Mouse (Mus musculus) liver, postnatal 0 days (tissue): ENCODE measurements around the gene Cxcl2. TPM values are rescaled to one million over a fixed set of nuclear protein-coding genes. Genes with fewer than 3 reads are reported as not detected.
A peak's percentile ranks its signal among the peaks of the same experiment; 100 is the strongest.

Experiments
- ATAC-seq: fragments of 200-750 bp; cut with Nextera tagmentation; 2 replicates; pipeline ENCODE4 v1.8.0; 2017; ENCODE audit warnings: mild to moderate bottlenecking, moderate library complexity
- DNase-seq: peaks from one replicate; pipeline ENCODE4 v3.0.0-alpha.2; 2016
- H3K27ac ChIP-seq: fragments of 300-500 bp; sonication (generic); 2 replicates; pipeline ENCODE4 v1.5.1; 2014; ENCODE audit warnings: antibody characterized with exemption, moderate library complexity, mild to moderate bottlenecking, low read depth
- H3K27me3 ChIP-seq: fragments of 300-500 bp; sonication (generic); 2 replicates; pipeline ENCODE4 v1.6.1; 2014; ENCODE audit warnings: low read length, control low read depth, mixed read lengths; ENCODE audit not compliant: insufficient read depth
- H3K36me3 ChIP-seq: fragments of 300-500 bp; sonication (generic); replicated peaks from 2 replicates; pipeline ENCODE4 v1.6.1; 2014; ENCODE audit warnings: mild to moderate bottlenecking, control low read depth, low read length, moderate library complexity, mixed read lengths; ENCODE audit not compliant: insufficient read depth
- H3K4me1 ChIP-seq: fragments of 300-500 bp; sonication (generic); 2 replicates; pipeline ENCODE4 v1.6.1; 2014; ENCODE audit warnings: antibody characterized with exemption, mild to moderate bottlenecking, control low read depth; ENCODE audit not compliant: insufficient read depth
- H3K4me2 ChIP-seq: fragments of 300-500 bp; sonication (generic); 2 replicates; pipeline ENCODE4 v1.6.1; 2014; ENCODE audit warnings: low read depth, mild to moderate bottlenecking, low read length, moderate library complexity, mixed read lengths
- H3K4me3 ChIP-seq: fragments of 300-500 bp; sonication (generic); 2 replicates; pipeline ENCODE4 v1.5.1; 2014; ENCODE audit warnings: low read depth, low read length
- H3K9ac ChIP-seq: fragments of 300-500 bp; sonication (generic); replicated peaks from 2 replicates; pipeline ENCODE4 v1.6.1; 2014; ENCODE audit warnings: mild to moderate bottlenecking, moderate library complexity
- H3K9me3 ChIP-seq: fragments of 300-500 bp; sonication (generic); 2 replicates; pipeline ENCODE4 v1.6.1; 2016; ENCODE audit warnings: mild to moderate bottlenecking, control low read depth, low read length, mixed read lengths
- CTCF ChIP-seq: sonication (generic); IDR thresholded peaks from 2 replicates; pipeline ENCODE4 v1.5.1; 2016; ENCODE audit warnings: antibody characterized with exemption, low read depth
- EP300 ChIP-seq: IDR thresholded peaks from 2 replicates; pipeline ENCODE4 v1.6.1; 2016; ENCODE audit warnings: antibody characterized with exemption, low read depth, mild to moderate bottlenecking
- WGBS: fragments of 180-500 bp; shearing (Covaris S2); extraction: QIAGEN DNeasy Blood & Tissue Kit; methylation state at CpG from one replicate; pipeline ENCODE4 v1.1.7; 2014; ENCODE audit not compliant: insufficient replicate concordance; 5-methylcytosine and 5-hydroxymethylcytosine counted together
- polyA plus RNA-seq: library from polyadenylated mRNA; unstranded; fragments of >200 nt; fragmentation: Nextera tagmentation; extraction: Ambion mirVana; gene quantifications from 2 replicates; pipeline ENCODE4 v1.2.1, GENCODE M21; 2015

The Cxcl2 gene
- polyA plus RNA-seq, 1 experiment from 2014 or later, result 0.13 TPM

DNA sequence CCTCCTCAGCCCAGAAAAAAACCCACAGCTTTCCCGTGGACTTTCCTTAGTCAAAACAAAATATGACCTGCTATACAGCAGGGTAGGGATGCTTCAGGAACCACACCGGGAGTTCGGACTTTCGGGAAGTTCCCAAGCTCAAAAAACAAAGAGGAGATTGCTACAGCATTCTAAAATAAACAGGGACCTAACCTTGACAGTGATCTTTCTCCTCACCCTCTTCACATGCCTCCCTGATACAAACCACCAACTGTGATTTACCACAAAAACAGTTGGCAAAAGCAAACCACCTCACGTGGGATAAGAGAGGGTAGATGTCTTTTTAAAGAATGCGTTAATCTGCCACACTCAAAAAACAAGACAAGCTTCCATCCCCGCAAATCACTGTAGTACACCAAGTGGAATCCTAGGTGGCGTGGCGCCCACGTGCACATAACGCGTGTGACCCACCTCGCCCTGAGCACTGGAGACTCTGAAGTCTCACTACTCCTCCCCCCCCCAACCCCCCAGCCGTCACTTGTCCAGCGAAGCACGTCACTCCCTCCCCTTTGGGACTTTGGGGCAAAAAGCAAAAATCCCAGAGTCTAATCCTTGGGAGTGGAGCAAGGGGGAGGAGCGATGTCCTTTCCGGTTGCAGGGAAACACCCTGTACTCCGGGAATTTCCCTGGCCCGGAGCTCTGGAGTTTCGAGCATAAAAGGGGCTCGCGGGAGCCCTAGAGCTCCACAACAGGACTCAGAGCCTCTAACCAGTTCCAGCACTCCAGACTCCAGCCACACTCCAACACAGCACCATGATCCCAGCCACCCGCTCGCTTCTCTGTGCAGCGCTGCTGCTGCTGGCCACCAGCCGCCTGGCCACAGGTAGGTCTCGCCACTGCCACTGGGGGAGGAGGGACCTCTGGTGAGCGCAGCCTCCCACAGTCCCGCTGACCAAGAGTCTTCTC is 12.9 kb upstream of the Cxcl2 start, which contains the start of gene Cxcl1:
Cxcl1 (plus strand) TSS at position 723 of the 945 bp plus-strand sequence.
- Histone ChIP-seq H3K9me3 (no peaks in the 10 kb centered on the region), H3K4me1 (no peaks in the 10 kb centered on the region), H3K27me3 (no peaks in the 10 kb centered on the region), H3K27ac (peak within 1 kb of the TSS; percentile 82), H3K4me2 (peak within 1 kb of the TSS; percentile 65), H3K9ac (peak within 1 kb of the TSS; percentile 39), H3K36me3 (no peaks in the 10 kb centered on the region), H3K4me3 (peak within 1 kb of the TSS; percentile 40)
- DNase-seq (peak; percentile 72), ATAC-seq (peak; percentile 91)
- TF ChIP-seq CTCF (no peak; the same call in 1 of the 2 replicates), EP300 (peak; percentile 24; the same call in 1 of the 2 replicates)
- whole genome bisulfite sequencing, result 9% methylated on average over 30 of the region's 30 CpGs

DNA sequence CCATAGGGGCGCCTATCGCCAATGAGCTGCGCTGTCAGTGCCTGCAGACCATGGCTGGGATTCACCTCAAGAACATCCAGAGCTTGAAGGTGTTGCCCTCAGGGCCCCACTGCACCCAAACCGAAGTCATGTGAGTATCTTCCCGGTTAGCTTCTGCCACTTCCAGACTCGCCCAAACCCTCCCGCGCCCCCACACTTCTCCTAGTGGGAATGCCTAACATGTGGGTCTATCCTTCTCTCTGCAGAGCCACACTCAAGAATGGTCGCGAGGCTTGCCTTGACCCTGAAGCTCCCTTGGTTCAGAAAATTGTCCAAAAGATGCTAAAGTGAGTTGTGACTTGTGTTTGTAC is 12.2 kb upstream of the Cxcl2 start:
- WGBS, result 22% methylated on average over 10 of the region's 10 CpGs
- Histone ChIP-seq H3K4me2 (peak overlapping the region; percentile 65), H3K9ac (peak overlapping the region; percentile 39), H3K27ac (peak overlapping the region; percentile 82), H3K36me3 (no peaks in the 10 kb centered on the region), H3K27me3 (no peaks in the 10 kb centered on the region), H3K4me3 (peak overlapping the region; percentile 40), H3K4me1 (no peaks in the 10 kb centered on the region), H3K9me3 (no peaks in the 10 kb centered on the region)
- DNase-seq (no peak), ATAC-seq (no peak)
- no peak for TF ChIP-seq CTCF
- no peak for TF ChIP-seq EP300

DNA sequence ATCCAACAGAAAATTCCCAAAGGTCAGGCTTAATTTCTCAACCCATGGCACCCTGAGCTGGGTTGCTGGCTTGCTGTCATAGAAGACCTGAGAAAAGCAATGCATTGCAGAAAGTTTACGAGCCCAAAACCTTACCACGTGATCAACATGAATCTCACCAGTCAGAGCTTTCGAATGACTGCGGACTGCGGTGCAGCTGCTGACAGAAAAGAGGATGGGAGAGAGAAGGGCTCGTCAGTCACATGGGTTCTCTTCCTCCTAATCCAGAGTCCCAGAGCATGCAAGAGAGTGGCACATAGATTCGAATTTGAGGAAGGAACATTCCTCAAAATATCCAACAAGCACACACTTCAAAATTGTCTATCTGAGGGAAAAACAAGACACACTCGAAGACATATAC is 9.4 kb upstream of the Cxcl2 start:
- Histone ChIP-seq H3K4me1 (peaks cover 4% of the 10 kb centered on the region; the same call in 1 of the 2 replicates), H3K27ac (no peak overlapping the region), H3K9me3 (no peaks in the 10 kb centered on the region), H3K27me3 (no peaks in the 10 kb centered on the region), H3K36me3 (no peaks in the 10 kb centered on the region), H3K4me2 (no peak overlapping the region), H3K9ac (no peak overlapping the region), H3K4me3 (no peak overlapping the region)
- ATAC-seq (no peak), DNase-seq (no peak)
- 67% methylated on average over 8 of the region's 8 CpGs for WGBS
- no peak for TF ChIP-seq EP300
- no peak for TF ChIP-seq CTCF

DNA sequence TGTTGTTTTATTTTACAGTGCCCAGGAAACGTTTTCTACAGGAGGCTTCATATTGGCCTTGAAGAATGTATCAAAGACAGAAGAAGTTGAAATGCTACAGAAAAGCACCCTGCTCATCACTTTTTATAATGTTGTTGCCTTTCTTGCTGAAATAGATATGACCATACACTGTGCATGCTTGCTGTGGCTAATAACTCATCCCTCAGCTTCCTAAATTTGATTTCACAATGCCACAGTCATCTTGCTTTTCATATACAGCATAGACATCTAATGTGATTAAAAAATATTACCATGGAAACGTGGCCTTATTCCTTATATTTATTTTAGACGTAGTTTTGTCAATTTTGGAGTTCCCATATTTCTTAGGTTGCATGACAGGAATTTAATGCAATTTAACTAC is 6.2 kb upstream of the Cxcl2 start:
- WGBS, result 70% methylated on average over 3 of the region's 3 CpGs
- Histone ChIP-seq H3K9ac (no peak overlapping the region), H3K27me3 (no peaks in the 10 kb centered on the region), H3K36me3 (no peaks in the 10 kb centered on the region), H3K27ac (no peak overlapping the region), H3K4me1 (peaks cover 11% of the 10 kb centered on the region), H3K4me2 (no peak overlapping the region), H3K9me3 (no peaks in the 10 kb centered on the region), H3K4me3 (no peak overlapping the region)
- no peak for ATAC-seq
- no peak for DNase-seq
- TF ChIP-seq EP300 (no peak), CTCF (no peak)

DNA sequence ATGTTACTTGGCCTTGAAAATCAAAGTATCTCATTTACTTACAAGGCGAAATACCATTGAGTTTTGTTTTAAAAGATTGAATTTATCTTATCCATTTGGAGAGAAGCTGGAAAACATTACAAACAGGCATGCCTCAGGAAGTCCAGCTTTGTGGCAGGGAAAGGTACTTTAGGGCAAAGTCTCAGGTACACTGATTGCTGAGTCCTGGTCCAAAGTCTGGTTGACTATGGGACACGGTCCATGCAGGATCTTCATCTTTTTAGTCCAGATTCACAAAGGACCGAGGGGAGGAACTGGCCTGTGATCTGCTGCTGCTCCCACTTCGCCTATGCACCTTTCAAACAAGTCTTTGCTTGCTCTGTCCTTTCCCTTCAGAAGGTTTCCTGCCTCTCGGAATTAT is 4.4 kb upstream of the Cxcl2 start:
- no peaks in the 10 kb centered on the region for H3K36me3 ChIP-seq
- H3K4me2 ChIP-seq, result no peak overlapping the region
- H3K9ac ChIP-seq, result no peak overlapping the region
- TF ChIP-seq CTCF, result no peak
- TF ChIP-seq EP300, result no peak
- no peaks in the 10 kb centered on the region for H3K9me3 ChIP-seq
- no peak overlapping the region for H3K4me3 ChIP-seq
- 61% methylated on average over 5 of the region's 5 CpGs for WGBS
- H3K4me1 ChIP-seq, result peaks cover 17% of the 10 kb centered on the region
- H3K27ac ChIP-seq, result no peak overlapping the region
- ATAC-seq (no peak), DNase-seq (no peak)
- H3K27me3 ChIP-seq, result peaks cover 3% of the 10 kb centered on the region; the same call in 1 of the 2 replicates

DNA sequence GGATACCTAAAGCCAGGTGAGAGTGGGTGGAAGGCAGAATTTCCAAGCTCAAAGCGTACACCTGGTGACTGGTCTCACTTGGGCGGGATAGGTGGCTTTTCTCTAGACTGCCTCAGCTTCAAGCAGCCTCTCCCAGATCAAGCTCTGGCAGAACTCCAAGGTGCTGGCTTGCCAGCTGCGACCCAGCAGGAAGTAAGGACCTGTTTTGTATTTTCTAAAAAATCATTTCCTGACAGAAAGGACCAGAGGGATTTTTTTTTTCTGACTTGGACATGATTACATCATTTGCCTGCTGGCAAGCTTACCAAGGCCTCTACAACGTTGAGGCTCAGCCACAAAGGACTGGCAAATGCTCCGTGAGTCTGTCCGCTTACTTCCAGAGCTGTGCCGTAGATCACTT is 3.5 kb upstream of the Cxcl2 start:
- TF ChIP-seq EP300, result no peak
- TF ChIP-seq CTCF, result no peak
- DNase-seq (peak; percentile 20), ATAC-seq (no peak)

More for the DNA sequence above, 3.5 kb upstream of the Cxcl2 start:
- H3K27ac ChIP-seq, result no peak overlapping the region
- 54% methylated on average over 7 of the region's 7 CpGs for WGBS
- H3K4me3 ChIP-seq, result no peak overlapping the region
- H3K9ac ChIP-seq, result no peak overlapping the region
- peaks cover 17% of the 10 kb centered on the region for H3K4me1 ChIP-seq
- peaks cover 3% of the 10 kb centered on the region; the same call in 1 of the 2 replicates for H3K27me3 ChIP-seq
- H3K36me3 ChIP-seq, result no peaks in the 10 kb centered on the region
- no peak overlapping the region for H3K4me2 ChIP-seq
- no peaks in the 10 kb centered on the region for H3K9me3 ChIP-seq
